Mouse (Mus musculus): ENCODE results near the gene Efcab11. TPM values are rescaled to one million over a fixed set of nuclear protein-coding genes. Genes with fewer than 3 reads are reported as not detected.
A peak's percentile ranks its signal among the peaks of the same experiment; 100 is the strongest.

The Efcab11 gene
- total and polyA plus RNA-seq, 3 experiments = 7.9 to 12.2 (median 8.0) TPM

- in situ Hi-C loops (cut with MboI; ENCODE audit: low pct_ligation_motif_present, low pct_unique_long_range_greater_than_20kb, low sequenced_read_pairs) (no loop called here), dilution Hi-C loops (cut with MboI; ENCODE audit: extremely low pct_ligation_motif_present, extremely low pct_unique_long_range_greater_than_20kb, low sequenced_read_pairs) (no loop called here)
- DNase-seq (ENCODE audit: extremely low read depth) = no peak
- no peaks in the 10 kb centered on the region for H3K79me2 ChIP-seq (replicated peaks; ENCODE audit: control insufficient read depth, extremely low read depth, insufficient read depth, poor library complexity, severe bottlenecking)
- TF ChIP-seq GABPA (IDR thresholded peaks at IDR 0.05; ENCODE audit: insufficient replicate concordance, low read depth, low read length) (no peak), ELF1 (IDR thresholded peaks at IDR 0.05; ENCODE audit: low read depth, low read length) (no peak)
- no peak overlapping the region for H3K9ac ChIP-seq (ENCODE audit: insufficient read depth, low read depth)
- H3K27ac ChIP-seq (ENCODE audit: insufficient read depth, low read depth) = no peak overlapping the region
- no peak overlapping the region for H3K4me3 ChIP-seq (replicated peaks in 1 of 3; ENCODE audit: low read depth in 2 of 3, low read length in 2 of 3, poor library complexity in 1 of 3)
- H3K4me1 ChIP-seq (ENCODE audit: control insufficient read depth in 1 of 2, insufficient read depth in 2 of 2) = peaks cover 11 to 30% of the 10 kb centered on the region in 2 experiments; a peak in 3 of 4 replicates
- no peak overlapping the region for H3K4me2 ChIP-seq (ENCODE audit: insufficient read depth, low read depth, poor library complexity, severe bottlenecking)
- H3K27me3 ChIP-seq (replicated peaks) = no peaks in the 10 kb centered on the region
- H3K36me3 ChIP-seq (replicated peaks in 1 of 2; ENCODE audit: control insufficient read depth in 1 of 2, insufficient read depth in 1 of 2, low read length in 1 of 2) = no peaks in the 10 kb centered on the region
- H3K9me3 ChIP-seq (replicated peaks; ENCODE audit: low read length) = no peaks in the 10 kb centered on the region
These were observed 198.7 kb downstream of the Efcab11 start for GRCm38 (mm10) chr12:99685451-99686100.

GRCm38 (mm10) chr12:99681681-99682080, 202.6 kb downstream of the Efcab11 start:
- no peak overlapping the region for H3K27ac ChIP-seq (ENCODE audit: insufficient read depth, low read depth)
- no peaks in the 10 kb centered on the region for H3K27me3 ChIP-seq (replicated peaks)
- no peak overlapping the region for H3K9ac ChIP-seq (ENCODE audit: insufficient read depth, low read depth)
- in situ Hi-C loops (cut with MboI; ENCODE audit: low pct_ligation_motif_present, low pct_unique_long_range_greater_than_20kb, low sequenced_read_pairs) = no loop called here
- peak; percentile 38; the same call in 1 of the 2 replicates for TF ChIP-seq EP300 (IDR thresholded peaks at IDR 0.05; ENCODE audit: low read length)
- TF ChIP-seq ZNF384 (IDR thresholded peaks at IDR 0.05; ENCODE audit: low read depth, low read length) = no peak
- dilution Hi-C loops (cut with MboI; ENCODE audit: extremely low pct_ligation_motif_present, extremely low pct_unique_long_range_greater_than_20kb, low sequenced_read_pairs) = no loop called here
- H3K9me3 ChIP-seq (replicated peaks; ENCODE audit: low read length) = no peaks in the 10 kb centered on the region
- DNase-seq (ENCODE audit: extremely low read depth) = peak; percentile 30
- no peak overlapping the region for H3K4me2 ChIP-seq (ENCODE audit: insufficient read depth, low read depth, poor library complexity, severe bottlenecking)
- H3K79me2 ChIP-seq (replicated peaks; ENCODE audit: control insufficient read depth, extremely low read depth, insufficient read depth, poor library complexity, severe bottlenecking) = no peaks in the 10 kb centered on the region
- peaks cover 5 to 20% of the 10 kb centered on the region in 2 experiments; a peak in 3 of 4 replicates for H3K4me1 ChIP-seq (ENCODE audit: control insufficient read depth in 1 of 2, insufficient read depth in 2 of 2)
- H3K36me3 ChIP-seq (replicated peaks in 1 of 2; ENCODE audit: control insufficient read depth in 1 of 2, insufficient read depth in 1 of 2, low read length in 1 of 2) = no peaks in the 10 kb centered on the region
- H3K4me3 ChIP-seq (replicated peaks in 1 of 3; ENCODE audit: low read depth in 2 of 3, low read length in 2 of 3, poor library complexity in 1 of 3) = no peak overlapping the region

DNA sequence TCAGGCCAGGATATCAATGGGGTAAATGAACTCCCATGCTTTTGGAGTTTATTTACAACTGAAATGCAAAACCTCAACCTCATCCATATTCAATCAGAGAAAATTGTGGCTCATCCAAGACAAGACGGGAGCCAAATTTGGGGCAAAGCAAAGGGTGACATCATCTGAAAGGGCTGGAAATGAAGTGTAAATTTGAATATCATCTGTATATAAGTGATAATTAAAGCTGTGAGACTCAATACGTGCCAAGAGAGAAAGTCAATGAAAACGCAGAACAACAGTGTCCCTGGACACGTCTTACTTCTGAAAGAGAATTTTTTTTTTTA, 212.4 kb downstream of the Efcab11 start:
- dilution Hi-C loops (cut with MboI; ENCODE audit: extremely low pct_ligation_motif_present, extremely low pct_unique_long_range_greater_than_20kb, low sequenced_read_pairs) = no loop called here
- TF ChIP-seq EP300 (IDR thresholded peaks at IDR 0.05; ENCODE audit: low read length) (no peak), JUND (conservative IDR thresholded peaks at IDR 0.05; ENCODE audit: low read depth, low read length) (no peak), RCOR1 (conservative IDR thresholded peaks at IDR 0.05; ENCODE audit: low read depth, low read length) (no peak), MEF2A (IDR thresholded peaks at IDR 0.05; ENCODE audit: borderline replicate concordance, low read depth, low read length) (no peak), JUN (IDR thresholded peaks at IDR 0.05; ENCODE audit: insufficient read depth, low read depth, low read length) (no peak), GABPA (IDR thresholded peaks at IDR 0.05; ENCODE audit: insufficient replicate concordance, low read depth, low read length) (no peak), CHD2 (IDR thresholded peaks at IDR 0.05; ENCODE audit: low read length) (no peak), ZC3H11A (IDR thresholded peaks at IDR 0.05; ENCODE audit: low read depth, low read length) (no peak), SIN3A (IDR thresholded peaks at IDR 0.05; ENCODE audit: low read length) (no peak), PAX5 (IDR thresholded peaks at IDR 0.05; ENCODE audit: low read length) (no peak), TCF12 (IDR thresholded peaks at IDR 0.05; ENCODE audit: low read depth, low read length) (no peak)

More for the DNA sequence above, 212.4 kb downstream of the Efcab11 start:
- no peak overlapping the region for H3K27ac ChIP-seq (ENCODE audit: insufficient read depth, low read depth)
- no peak for DNase-seq (ENCODE audit: extremely low read depth)
- no peaks in the 10 kb centered on the region for H3K9me3 ChIP-seq (replicated peaks; ENCODE audit: low read length)
- in situ Hi-C loops (cut with MboI; ENCODE audit: low pct_ligation_motif_present, low pct_unique_long_range_greater_than_20kb, low sequenced_read_pairs) = no loop called here
- H3K27me3 ChIP-seq (replicated peaks) = no peaks in the 10 kb centered on the region
- no peak overlapping the region for H3K4me2 ChIP-seq (ENCODE audit: insufficient read depth, low read depth, poor library complexity, severe bottlenecking)
- no peaks in the 10 kb centered on the region for H3K4me1 ChIP-seq (ENCODE audit: control insufficient read depth in 1 of 2, insufficient read depth in 2 of 2)
- H3K79me2 ChIP-seq (replicated peaks; ENCODE audit: control insufficient read depth, extremely low read depth, insufficient read depth, poor library complexity, severe bottlenecking) = no peaks in the 10 kb centered on the region
- H3K9ac ChIP-seq (ENCODE audit: insufficient read depth, low read depth) = no peak overlapping the region
- no peaks in the 10 kb centered on the region for H3K36me3 ChIP-seq (replicated peaks in 1 of 2; ENCODE audit: control insufficient read depth in 1 of 2, insufficient read depth in 1 of 2, low read length in 1 of 2)
- H3K4me3 ChIP-seq (replicated peaks in 1 of 3; ENCODE audit: low read depth in 2 of 3, low read length in 2 of 3, poor library complexity in 1 of 3) = no peak overlapping the region
